9 mouse cellular contexts compared by ENCODE assay signal in the genomic region with DNA sequence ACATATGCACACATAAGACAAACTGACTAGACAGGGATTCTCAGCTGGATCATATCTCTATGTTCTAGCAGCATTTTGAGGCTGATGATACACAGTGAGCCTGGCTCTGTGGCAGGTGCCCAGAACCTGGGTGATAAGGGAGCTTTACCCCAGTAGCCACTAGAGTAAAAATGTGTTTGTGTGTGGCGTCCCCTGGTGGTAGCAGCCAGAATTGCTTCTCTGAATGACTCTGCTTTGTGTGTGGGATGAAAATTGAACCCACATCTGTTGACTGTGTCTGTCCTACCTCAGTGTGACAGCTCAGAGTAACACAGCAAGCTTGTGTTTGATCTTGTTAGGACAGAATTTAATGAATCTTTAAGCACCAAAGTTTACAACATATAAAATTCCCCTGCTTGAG. TPM values are rescaled to one million over a fixed set of nuclear protein-coding genes. Genes with fewer than 3 reads are reported as not detected.
DNase-seq lines count a peak whose midpoint lies in the region; ATAC-seq and TF ChIP-seq lines count a peak whose summit lies in the region.
"Not testable (repeated sequence)": the region's sequence is repeated elsewhere in the genome, so short reads cannot be mapped to it uniquely, and the experiment has no call there.
"Had no signal": no experiment of that assay in that cellular context is flagged by ENCODE, and none has a peak within 500 bp of the region (broad histone marks: within the 10 kb centered on the region; RNA-seq: fewer than 3 reads in every experiment).

No protein-coding gene starts in this region.

- not testable (repeated sequence) for H3K36me3 ChIP-seq in C2C12 (ENCODE audit: control insufficient read depth, insufficient read depth); kidney, postnatal 0 days (ENCODE audit: insufficient read depth, low read length); limb, embryonic 12.5 days; neural tube, embryonic 11.5 days (ENCODE audit: control insufficient read depth, insufficient read depth, low read length); testis, adult 2 months (ENCODE audit: control insufficient read depth, insufficient read depth, low read length)

- H3K4me1 ChIP-seq in kidney, postnatal 0 days (replicated peaks; ENCODE audit: insufficient read depth, low read length); neural tube, embryonic 11.5 days (ENCODE audit: control insufficient read depth, insufficient read depth, low read length); testis, adult 2 months (ENCODE audit: control insufficient read depth, insufficient read depth, low read length): not testable (repeated sequence)
- peaks cover 15% of the 10 kb centered on the region for H3K4me1 ChIP-seq in limb, embryonic 12.5 days (replicated peaks)

- not testable (repeated sequence) for H3ac ChIP-seq in C2C12 (ENCODE audit: control insufficient read depth, insufficient read length, low read depth)

- TF ChIP-seq POLR2A in testis, adult 2 months (IDR thresholded peaks at IDR 0.05; ENCODE audit: control insufficient read depth, low read depth, low read length): not testable (repeated sequence)

- not testable (repeated sequence) for H3K4me3 ChIP-seq in C2C12 (ENCODE audit: insufficient read depth, poor library complexity, severe bottlenecking); kidney, postnatal 0 days (replicated peaks; ENCODE audit: low read depth, low read length); limb, embryonic 12.5 days (replicated peaks); neural tube, embryonic 11.5 days (ENCODE audit: low read depth, low read length); testis, adult 2 months (ENCODE audit: control insufficient read depth, low read depth, low read length)

- H3K27me3 ChIP-seq in C2C12 (ENCODE audit: control insufficient read depth, insufficient read depth, insufficient read length); testis, adult 2 months (ENCODE audit: control insufficient read depth, insufficient read depth, low read length): not testable (repeated sequence)
- peaks cover 23% of the 10 kb centered on the region for H3K27me3 ChIP-seq in kidney, postnatal 0 days (ENCODE audit: insufficient read depth, low read length)
- peaks cover 37% of the 10 kb centered on the region for H3K27me3 ChIP-seq in limb, embryonic 12.5 days
- H3K27me3 ChIP-seq in neural tube, embryonic 11.5 days (ENCODE audit: control insufficient read depth, insufficient read depth, low read length): peaks cover 40% of the 10 kb centered on the region

- not testable (repeated sequence) for H3K27ac ChIP-seq in kidney, postnatal 0 days; limb, embryonic 12.5 days; neural tube, embryonic 11.5 days (ENCODE audit: low read depth, low read length); testis, adult 2 months (ENCODE audit: control insufficient read depth, insufficient read depth, low read depth, low read length)

- WGBS in kidney, postnatal 0 days: 0% methylated on average over 1 of the region's 1 CpGs
- WGBS in limb, embryonic 12.5 days: 0% methylated on average over 1 of the region's 1 CpGs
- WGBS in neural tube, embryonic 11.5 days: 3% methylated on average over 1 of the region's 1 CpGs

- peak; percentile 65 to 71 for DNase-seq in adrenal gland, postnatal 36 days
- DNase-seq in embryo, embryonic 11 days: peak; percentile 72
- DNase-seq in heart, adult 18-20 months: peak; percentile 42 to 81
- peak; percentile 64 for DNase-seq in kidney, postnatal 0 days (ENCODE audit: low spot score)
- DNase-seq in neural tube, embryonic 11.5 days (ENCODE audit: low spot score): peak; percentile 76

- H3K9me3 ChIP-seq in kidney, postnatal 0 days (replicated peaks; ENCODE audit: low read length); limb, embryonic 12.5 days; neural tube, embryonic 11.5 days (ENCODE audit: control insufficient read depth, low read length): not testable (repeated sequence)

- ATAC-seq in kidney, postnatal 0 days (replicated peaks; ENCODE audit: low FRiP score, low read depth); neural tube, embryonic 11.5 days (ENCODE audit: insufficient read depth, low FRiP score, low TSS enrichment): not testable (repeated sequence)
- peak; percentile 19; the same call in 1 of the 2 replicates for ATAC-seq in limb, embryonic 12.5 days (ENCODE audit: insufficient number of reproducible peaks, insufficient read depth, low FRiP score, low TSS enrichment, low read depth)

- TF ChIP-seq CTCF in C2C12 (IDR thresholded peaks at IDR 0.05; ENCODE audit: control insufficient read depth, insufficient read depth, insufficient read length): peak; percentile 51
- TF ChIP-seq CTCF in kidney, postnatal 0 days (IDR thresholded peaks at IDR 0.05; ENCODE audit: low read depth): peak; percentile 81
- peak; percentile 38; the same call in 1 of the 2 replicates for TF ChIP-seq CTCF in testis, adult 2 months (IDR thresholded peaks at IDR 0.05; ENCODE audit: control insufficient read depth, insufficient read depth, insufficient replicate concordance, low read depth, low read length)

- not testable (repeated sequence) for H3K9ac ChIP-seq in kidney, postnatal 0 days (ENCODE audit: low read depth, low read length); limb, embryonic 12.5 days (replicated peaks); neural tube, embryonic 11.5 days (ENCODE audit: low read length)

- H3K79me3 ChIP-seq in C2C12 (ENCODE audit: low read depth): not testable (repeated sequence)

- not testable (repeated sequence) for H3K4me2 ChIP-seq in kidney, postnatal 0 days (ENCODE audit: low read length); limb, embryonic 12.5 days; neural tube, embryonic 11.5 days (ENCODE audit: low read depth)

- not testable (repeated sequence) for H3K79me2 ChIP-seq in C2C12 (ENCODE audit: control insufficient read depth, insufficient read depth)

RNA-seq across cellular contexts. Expression of gene Gja3, which starts 2.2 kb away (rescaled TPM):
- polyA plus RNA-seq in C2C12 (2012; fragmentation: generic; extraction: Trizol): 7.1 TPM
- total RNA-seq in adrenal gland, postnatal 36 days (2021): not detected
- 10 to 100 TPM; 19.5 to 20.6 TPM for total RNA-seq in heart, adult 18-20 months (2021)
- 9.8 and 10.3 TPM in 2 replicates for polyA plus RNA-seq in kidney, postnatal 0 days (2015; fragmentation: Nextera tagmentation; extraction: Ambion mirVana)
- 19.5 and 20.5 TPM in 2 replicates for polyA plus RNA-seq in limb, embryonic 12.5 days (2016; fragmentation: Nextera tagmentation; extraction: Ambion mirVana)
- 0.13 and 0.51 TPM in 2 replicates for polyA plus RNA-seq in neural tube, embryonic 11.5 days (2014; fragmentation: Nextera tagmentation; extraction: Ambion mirVana)
- 0.17 and 0.23 TPM in 2 replicates for polyA plus RNA-seq in testis, adult 2 months (2012; rRNA removed)

RNA-seq across cellular contexts. Expression of gene Gjb2, which starts 44.5 kb away (rescaled TPM):
- polyA plus RNA-seq in C2C12 (2012; fragmentation: generic; extraction: Trizol): not detected
- 10 to 100 TPM in 1 of 2 experiments, 1 to 10 TPM in 1; 1.1 to 15.2 TPM for total RNA-seq in adrenal gland, postnatal 36 days (2021)
- under 1 TPM in 1 of 2 experiments, not detected in 1; 0.15 TPM for total RNA-seq in heart, adult 18-20 months (2021)
- polyA plus RNA-seq in kidney, postnatal 0 days (2015; fragmentation: Nextera tagmentation; extraction: Ambion mirVana): 10.5 and 11.6 TPM in 2 replicates
- 63.3 and 79.4 TPM in 2 replicates for polyA plus RNA-seq in limb, embryonic 12.5 days (2016; fragmentation: Nextera tagmentation; extraction: Ambion mirVana)
- polyA plus RNA-seq in neural tube, embryonic 11.5 days (2014; fragmentation: Nextera tagmentation; extraction: Ambion mirVana): 47.4 and 50.0 TPM in 2 replicates
- 0.08 and 0.17 TPM in 2 replicates for polyA plus RNA-seq in testis, adult 2 months (2012; rRNA removed)

RNA-seq across cellular contexts. Expression of gene Gm4491, which starts 55.6 kb away (rescaled TPM):
- not detected for polyA plus RNA-seq in C2C12 (2012; fragmentation: generic; extraction: Trizol)
- total RNA-seq in adrenal gland, postnatal 36 days (2021): not detected
- total RNA-seq in heart, adult 18-20 months (2021): not detected
- polyA plus RNA-seq in kidney, postnatal 0 days (2015; fragmentation: Nextera tagmentation; extraction: Ambion mirVana): not detected in 2 replicates
- polyA plus RNA-seq in limb, embryonic 12.5 days (2016; fragmentation: Nextera tagmentation; extraction: Ambion mirVana): not detected in 2 replicates
- polyA plus RNA-seq in neural tube, embryonic 11.5 days (2014; fragmentation: Nextera tagmentation; extraction: Ambion mirVana): not detected in 2 replicates
- polyA plus RNA-seq in testis, adult 2 months (2012; rRNA removed): not detected in 2 replicates
- polyA plus RNA-seq: heart, embryonic 16.5 days had no signal
